Mouse (Mus musculus): ENCODE results near the gene Elfn1. TPM values are rescaled to one million over a fixed set of nuclear protein-coding genes. Genes with fewer than 3 reads are reported as not detected.

Gene Elfn1
- polyA plus RNA-seq, 1 experiment from 2014 or later: 3.3 TPM

- Histone ChIP-seq H3K27ac (replicated peaks) (peak overlapping the region; percentile 80), H3K9ac (no peak overlapping the region), H3K4me2 (no peak overlapping the region; the same call in 1 of the 2 replicates), H3K36me3 (no peaks in the 10 kb centered on the region), H3K9me3 (no peaks in the 10 kb centered on the region), H3K4me3 (no peak overlapping the region), H3K4me1 (replicated peaks) (peaks cover 36% of the 10 kb centered on the region), H3K27me3 (no peaks in the 10 kb centered on the region)
- peak; percentile 74; the same call in 1 of the 2 replicates for ATAC-seq (ENCODE audit: low read depth)
- 21% methylated on average over 12 of the region's 12 CpGs for WGBS
Measured at GRCm38 (mm10) chr5:139894025-139894508, 13.7 kb upstream of the Elfn1 start.

GRCm38 (mm10) chr5:139899044-139899443 lies 8.7 kb upstream of the Elfn1 start:
- peaks cover 5% of the 10 kb centered on the region; the same call in 1 of the 2 replicates for H3K27me3 ChIP-seq
- 58% methylated on average over 7 of the region's 7 CpGs for WGBS
- peaks cover 4% of the 10 kb centered on the region for H3K4me1 ChIP-seq (replicated peaks)
- no peak overlapping the region for H3K27ac ChIP-seq (replicated peaks)
- no peaks in the 10 kb centered on the region for H3K36me3 ChIP-seq
- no peak overlapping the region for H3K4me2 ChIP-seq
- H3K9ac ChIP-seq: no peak overlapping the region
- no peaks in the 10 kb centered on the region for H3K9me3 ChIP-seq
- no peak overlapping the region for H3K4me3 ChIP-seq
- no peak for ATAC-seq (ENCODE audit: low read depth)

- 81% methylated on average over 5 of the region's 5 CpGs for WGBS
- H3K4me1 ChIP-seq (replicated peaks): peaks cover 30% of the 10 kb centered on the region
- no peak overlapping the region for H3K27ac ChIP-seq (replicated peaks)
- no peaks in the 10 kb centered on the region for H3K9me3 ChIP-seq
- H3K4me2 ChIP-seq: no peak overlapping the region
- no peak overlapping the region for H3K4me3 ChIP-seq
- H3K9ac ChIP-seq: no peak overlapping the region
- H3K27me3 ChIP-seq: peaks cover 45% of the 10 kb centered on the region
- no peaks in the 10 kb centered on the region for H3K36me3 ChIP-seq
- ATAC-seq (ENCODE audit: low read depth): no peak
Measured at GRCm38 (mm10) chr5:139905121-139905520, 2.6 kb upstream of the Elfn1 start.

GRCm38 (mm10) chr5:139906507-139906906 lies 1.2 kb upstream of the Elfn1 start:
- peak overlapping the region; percentile 89 for H3K9ac ChIP-seq
- no peak overlapping the region for H3K27ac ChIP-seq (replicated peaks)
- peak overlapping the region; percentile 97 for H3K4me2 ChIP-seq
- no peaks in the 10 kb centered on the region for H3K36me3 ChIP-seq
- WGBS: 43% methylated on average over 9 of the region's 9 CpGs
- H3K4me1 ChIP-seq (replicated peaks): peaks cover 44% of the 10 kb centered on the region
- H3K27me3 ChIP-seq: peaks cover 53% of the 10 kb centered on the region
- no peak for ATAC-seq (ENCODE audit: low read depth)
- peak overlapping the region; percentile 70; the same call in 1 of the 2 replicates for H3K4me3 ChIP-seq
- no peaks in the 10 kb centered on the region for H3K9me3 ChIP-seq

GRCm38 (mm10) chr5:139907241-139907640 lies 502 bp upstream of the Elfn1 start:
- Histone ChIP-seq H3K4me3 (peak overlapping the region; percentile 70), H3K9me3 (no peaks in the 10 kb centered on the region), H3K9ac (peak overlapping the region; percentile 89), H3K4me2 (peak overlapping the region; percentile 97), H3K27me3 (peaks cover 60% of the 10 kb centered on the region), H3K36me3 (no peaks in the 10 kb centered on the region), H3K27ac (replicated peaks) (no peak overlapping the region), H3K4me1 (replicated peaks) (peaks cover 52% of the 10 kb centered on the region)
- peak; percentile 25 for ATAC-seq (ENCODE audit: low read depth)
- 1% methylated on average over 19 of the region's 19 CpGs for WGBS

GRCm38 (mm10) chr5:139908243-139908810 lies 584 bp downstream of the Elfn1 start:
- Histone ChIP-seq H3K9me3 (no peaks in the 10 kb centered on the region), H3K27me3 (peaks cover 68% of the 10 kb centered on the region), H3K27ac (replicated peaks) (peak overlapping the region; percentile 67), H3K4me2 (peak overlapping the region; percentile 97), H3K9ac (peak overlapping the region; percentile 89), H3K4me1 (replicated peaks) (peaks cover 61% of the 10 kb centered on the region), H3K36me3 (no peaks in the 10 kb centered on the region), H3K4me3 (peak overlapping the region; percentile 70)
- peak; percentile 12; the same call in 1 of the 2 replicates for ATAC-seq (ENCODE audit: low read depth)
- under 1% methylated on average over 58 of the region's 78 CpGs for WGBS

DNA sequence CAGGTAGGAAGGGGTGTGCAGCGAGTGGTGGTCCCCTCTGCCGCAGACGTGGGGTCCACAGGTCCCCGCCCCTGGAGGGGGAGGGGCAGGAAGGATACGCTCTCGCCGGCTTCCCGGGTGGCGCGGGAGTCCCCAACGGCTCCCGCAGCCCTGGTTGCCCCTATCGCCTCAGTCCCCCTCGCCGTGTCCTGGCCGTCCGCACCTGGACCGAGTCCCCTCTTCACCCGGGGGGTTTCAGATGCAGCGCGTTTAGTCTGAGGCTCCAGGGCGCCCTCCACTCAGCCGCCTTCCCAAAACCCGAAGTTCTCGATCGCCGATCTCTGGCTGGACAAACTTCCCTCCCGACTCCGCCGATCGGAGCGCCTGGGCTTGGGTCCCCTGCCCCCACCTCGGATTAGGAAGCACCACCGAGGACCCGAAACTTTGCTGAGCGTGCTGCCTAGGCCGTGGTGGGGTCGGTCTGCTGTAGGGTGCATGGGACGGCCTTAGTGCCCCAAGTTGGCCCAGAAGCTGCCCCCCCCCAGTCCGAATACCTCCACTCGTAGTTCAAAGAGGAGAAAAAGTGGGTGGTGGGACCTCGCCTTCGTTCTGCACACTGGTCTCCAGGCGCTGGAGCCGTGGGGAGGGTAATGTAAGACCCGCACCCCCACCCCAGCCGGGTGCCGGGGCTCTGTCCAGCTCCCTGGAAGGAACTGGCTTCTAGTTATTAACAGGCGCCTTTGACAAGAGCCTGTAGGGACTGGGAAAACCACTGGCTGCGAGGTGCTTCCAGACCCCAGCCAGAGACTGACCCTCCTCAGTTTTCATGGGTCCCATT lies 1.3 kb downstream of the Elfn1 start:
- no peaks in the 10 kb centered on the region for H3K36me3 ChIP-seq
- no peaks in the 10 kb centered on the region for H3K9me3 ChIP-seq
- peak overlapping the region; percentile 70 for H3K4me3 ChIP-seq
- peak overlapping the region; percentile 67 for H3K27ac ChIP-seq (replicated peaks)
- WGBS: 1% methylated on average over 50 of the region's 50 CpGs
- H3K4me1 ChIP-seq (replicated peaks): peaks cover 68% of the 10 kb centered on the region
- H3K9ac ChIP-seq: peak overlapping the region; percentile 89
- H3K4me2 ChIP-seq: peak overlapping the region; percentile 97
- peaks cover 75% of the 10 kb centered on the region for H3K27me3 ChIP-seq
- ATAC-seq (ENCODE audit: low read depth): no peak

- no peak overlapping the region for H3K27ac ChIP-seq (replicated peaks)
- peaks cover 70% of the 10 kb centered on the region for H3K4me1 ChIP-seq (replicated peaks)
- H3K9me3 ChIP-seq: no peaks in the 10 kb centered on the region
- H3K4me3 ChIP-seq: peak overlapping the region; percentile 70
- ATAC-seq (ENCODE audit: low read depth): no peak
- H3K36me3 ChIP-seq: no peaks in the 10 kb centered on the region
- H3K9ac ChIP-seq: peak overlapping the region; percentile 89
- peak overlapping the region; percentile 97 for H3K4me2 ChIP-seq
- 1% methylated on average over 29 of the region's 29 CpGs for WGBS
- H3K27me3 ChIP-seq: peaks cover 83% of the 10 kb centered on the region
Measured at GRCm38 (mm10) chr5:139909710-139910550, 2.2 kb downstream of the Elfn1 start.

- Histone ChIP-seq H3K27me3 (peaks cover 82% of the 10 kb centered on the region), H3K4me3 (peak overlapping the region; percentile 70), H3K4me1 (replicated peaks) (peaks cover 70% of the 10 kb centered on the region), H3K4me2 (peak overlapping the region; percentile 97), H3K9ac (peak overlapping the region; percentile 89; the same call in 1 of the 2 replicates), H3K27ac (replicated peaks) (peak overlapping the region; percentile 81; the same call in 1 of the 2 replicates), H3K36me3 (no peaks in the 10 kb centered on the region), H3K9me3 (no peaks in the 10 kb centered on the region)
- WGBS: 18% methylated on average over 3 of the region's 3 CpGs
- no peak for ATAC-seq (ENCODE audit: low read depth)
Measured at GRCm38 (mm10) chr5:139910755-139911300, 3.1 kb downstream of the Elfn1 start.

DNA sequence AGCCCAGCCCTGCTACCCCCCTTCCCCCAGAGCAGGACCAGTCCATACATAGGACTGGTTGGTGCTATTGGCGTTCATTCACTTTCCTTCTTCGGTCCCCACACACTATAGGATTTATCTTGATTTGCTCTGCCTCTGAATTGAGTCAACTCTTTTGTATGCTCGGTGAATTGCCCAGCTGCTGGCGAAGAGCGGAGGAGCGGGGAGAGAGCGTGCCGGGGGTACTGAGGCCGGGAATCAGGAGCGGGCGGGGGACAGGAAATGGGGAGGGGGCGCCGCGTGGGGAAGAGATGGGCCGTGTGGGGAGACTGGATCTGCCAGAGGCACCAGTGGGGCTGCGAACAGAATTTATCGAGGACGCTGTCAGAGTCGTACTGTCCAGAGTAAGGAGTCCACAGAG lies 3.8 kb downstream of the Elfn1 start:
- H3K27me3 ChIP-seq: peaks cover 82% of the 10 kb centered on the region
- H3K9ac ChIP-seq: peak overlapping the region; percentile 75
- peaks cover 70% of the 10 kb centered on the region for H3K4me1 ChIP-seq (replicated peaks)
- no peaks in the 10 kb centered on the region for H3K36me3 ChIP-seq
- ATAC-seq (ENCODE audit: low read depth): 0 out of 2 replicates have a peak, but pooled peaks have one; percentile 2
- peak overlapping the region; percentile 97 for H3K4me2 ChIP-seq
- H3K4me3 ChIP-seq: peak overlapping the region; percentile 54
- H3K27ac ChIP-seq (replicated peaks): peak overlapping the region; percentile 81
- no peaks in the 10 kb centered on the region for H3K9me3 ChIP-seq
- 3% methylated on average over 19 of the region's 19 CpGs for WGBS

DNA sequence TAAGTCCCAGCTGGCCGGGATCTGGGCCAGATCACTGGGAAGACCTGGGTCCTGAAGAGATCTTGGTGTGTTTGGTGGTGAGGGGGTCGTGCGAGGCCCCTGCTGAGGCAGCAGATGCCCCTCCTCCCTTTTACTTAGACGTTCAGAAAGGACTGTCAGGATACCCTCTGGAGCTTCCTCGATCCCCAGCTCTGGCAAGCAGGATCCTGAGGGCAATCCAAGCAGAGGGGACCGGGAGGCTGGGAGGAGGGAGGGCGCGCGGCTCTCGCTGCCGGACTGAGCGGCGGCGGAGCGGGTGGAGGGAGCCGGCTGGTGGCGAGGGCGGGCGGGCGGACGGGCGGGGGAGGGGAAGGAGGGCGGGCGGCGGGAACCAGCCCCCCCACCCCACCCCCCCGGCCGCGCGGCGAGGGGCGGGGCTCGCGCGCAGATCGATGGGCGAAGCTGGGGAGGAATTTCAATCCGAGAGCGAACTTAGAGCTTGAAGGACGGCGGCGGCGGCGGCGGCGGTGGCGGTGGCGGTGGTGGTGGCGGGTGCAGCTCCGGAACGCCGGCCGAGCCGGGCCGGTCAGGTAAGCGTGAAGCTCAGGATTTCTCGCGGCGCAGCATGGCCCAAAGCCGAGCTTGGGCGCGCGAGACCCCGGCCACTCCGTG lies 4.5 kb downstream of the Elfn1 start:
- Histone ChIP-seq H3K27me3 (peaks cover 76% of the 10 kb centered on the region), H3K4me1 (replicated peaks) (peaks cover 63% of the 10 kb centered on the region)

More for the DNA sequence above, 4.5 kb downstream of the Elfn1 start:
- 0 out of 2 replicates have a peak, but pooled peaks have one; percentile 19 for ATAC-seq (ENCODE audit: low read depth)
- 0% methylated on average over 38 of the region's 64 CpGs for WGBS
- H3K27ac ChIP-seq (replicated peaks): peak overlapping the region; percentile 81
- peak overlapping the region; percentile 54 for H3K4me3 ChIP-seq
- H3K36me3 ChIP-seq: no peaks in the 10 kb centered on the region
- peak overlapping the region; percentile 97 for H3K4me2 ChIP-seq
- no peaks in the 10 kb centered on the region for H3K9me3 ChIP-seq
- H3K9ac ChIP-seq: peak overlapping the region; percentile 75
